Mouse (Mus musculus): ENCODE measurements around the gene Pctp. TPM values are rescaled to one million over a fixed set of nuclear protein-coding genes. Genes with fewer than 3 reads are reported as not detected.

Gene Pctp
- polyA plus RNA-seq, 1 experiment: 0.84 TPM

GRCm38 (mm10) chr11:90036416-90036815 lies 33.7 kb upstream of the Pctp start:
- Histone ChIP-seq H3K79me2 (ENCODE audit: control insufficient read depth, insufficient read depth) (no peaks in the 10 kb centered on the region), H3K79me3 (ENCODE audit: low read depth) (no peaks in the 10 kb centered on the region), H3ac (ENCODE audit: control insufficient read depth, insufficient read length, low read depth) (no peak overlapping the region), H3K36me3 (ENCODE audit: control insufficient read depth, insufficient read depth) (no peaks in the 10 kb centered on the region), H3K4me3 (ENCODE audit: insufficient read depth, poor library complexity, severe bottlenecking) (no peak overlapping the region), H3K27me3 (ENCODE audit: control insufficient read depth, insufficient read depth, insufficient read length) (no peaks in the 10 kb centered on the region)
- TF ChIP-seq USF1 (IDR thresholded peaks at IDR 0.05; ENCODE audit: low read depth): no peak
- TF ChIP-seq CEBPB (IDR thresholded peaks at IDR 0.05; ENCODE audit: low read depth): no peak

GRCm38 (mm10) chr11:90035532-90035931 lies 32.8 kb upstream of the Pctp start:
- no peaks in the 10 kb centered on the region for H3K36me3 ChIP-seq (ENCODE audit: control insufficient read depth, insufficient read depth)
- H3K79me2 ChIP-seq (ENCODE audit: control insufficient read depth, insufficient read depth): no peaks in the 10 kb centered on the region
- no peaks in the 10 kb centered on the region for H3K79me3 ChIP-seq (ENCODE audit: low read depth)
- H3K4me3 ChIP-seq (ENCODE audit: insufficient read depth, poor library complexity, severe bottlenecking): no peak overlapping the region
- H3K27me3 ChIP-seq (ENCODE audit: control insufficient read depth, insufficient read depth, insufficient read length): no peaks in the 10 kb centered on the region
- TF ChIP-seq CEBPB (IDR thresholded peaks at IDR 0.05; ENCODE audit: low read depth) (no peak), MYOD1 (IDR thresholded peaks at IDR 0.05; ENCODE audit: control insufficient read depth, insufficient read length, low read depth) (no peak), MAX (IDR thresholded peaks at IDR 0.05) (no peak), FOSL1 (IDR thresholded peaks at IDR 0.05; ENCODE audit: insufficient read depth, low read length, poor library complexity, severe bottlenecking) (no peak), USF1 (IDR thresholded peaks at IDR 0.05; ENCODE audit: low read depth) (no peak), MYOG (IDR thresholded peaks at IDR 0.05; ENCODE audit: control insufficient read depth, extremely low read depth, insufficient read length) (no peak), CTCF (IDR thresholded peaks at IDR 0.05; ENCODE audit: control insufficient read depth, insufficient read depth, insufficient read length) (no peak)
- H3ac ChIP-seq (ENCODE audit: control insufficient read depth, insufficient read length, low read depth): no peak overlapping the region

GRCm38 (mm10) chr11:90034646-90035045 lies 32.0 kb upstream of the Pctp start:
- no peaks in the 10 kb centered on the region for H3K36me3 ChIP-seq (ENCODE audit: control insufficient read depth, insufficient read depth)
- no peak for TF ChIP-seq FOSL1 (IDR thresholded peaks at IDR 0.05; ENCODE audit: insufficient read depth, low read length, poor library complexity, severe bottlenecking)
- no peak for TF ChIP-seq MAX (IDR thresholded peaks at IDR 0.05)
- TF ChIP-seq CTCF (IDR thresholded peaks at IDR 0.05; ENCODE audit: control insufficient read depth, insufficient read depth, insufficient read length): no peak
- TF ChIP-seq CEBPB (IDR thresholded peaks at IDR 0.05; ENCODE audit: low read depth): no peak
- TF ChIP-seq MYOG (IDR thresholded peaks at IDR 0.05; ENCODE audit: control insufficient read depth, extremely low read depth, insufficient read length): no peak
- TF ChIP-seq USF1 (IDR thresholded peaks at IDR 0.05; ENCODE audit: low read depth): no peak
- TF ChIP-seq MYOD1 (IDR thresholded peaks at IDR 0.05; ENCODE audit: control insufficient read depth, insufficient read length, low read depth): no peak

GRCm38 (mm10) chr11:90033442-90033841 lies 30.7 kb upstream of the Pctp start:
- no peaks in the 10 kb centered on the region for H3K79me2 ChIP-seq (ENCODE audit: control insufficient read depth, insufficient read depth)
- no peak overlapping the region for H3K4me3 ChIP-seq (ENCODE audit: insufficient read depth, poor library complexity, severe bottlenecking)
- H3ac ChIP-seq (ENCODE audit: control insufficient read depth, insufficient read length, low read depth): no peak overlapping the region
- no peaks in the 10 kb centered on the region for H3K36me3 ChIP-seq (ENCODE audit: control insufficient read depth, insufficient read depth)
- H3K27me3 ChIP-seq (ENCODE audit: control insufficient read depth, insufficient read depth, insufficient read length): no peaks in the 10 kb centered on the region
- TF ChIP-seq FOSL1 (IDR thresholded peaks at IDR 0.05; ENCODE audit: insufficient read depth, low read length, poor library complexity, severe bottlenecking) (no peak), MAX (IDR thresholded peaks at IDR 0.05) (no peak), MYOG (IDR thresholded peaks at IDR 0.05; ENCODE audit: control insufficient read depth, extremely low read depth, insufficient read length) (no peak), CTCF (IDR thresholded peaks at IDR 0.05; ENCODE audit: control insufficient read depth, insufficient read depth, insufficient read length) (no peak), USF1 (IDR thresholded peaks at IDR 0.05; ENCODE audit: low read depth) (no peak), MYOD1 (IDR thresholded peaks at IDR 0.05; ENCODE audit: control insufficient read depth, insufficient read length, low read depth) (no peak), CEBPB (IDR thresholded peaks at IDR 0.05; ENCODE audit: low read depth) (no peak)
- no peaks in the 10 kb centered on the region for H3K79me3 ChIP-seq (ENCODE audit: low read depth)

More at GRCm38 (mm10) chr11:90034646-90035045, 32.0 kb upstream of the Pctp start:
- Histone ChIP-seq H3K79me3 (ENCODE audit: low read depth) (no peaks in the 10 kb centered on the region), H3K79me2 (ENCODE audit: control insufficient read depth, insufficient read depth) (no peaks in the 10 kb centered on the region), H3K4me3 (ENCODE audit: insufficient read depth, poor library complexity, severe bottlenecking) (no peak overlapping the region), H3K27me3 (ENCODE audit: control insufficient read depth, insufficient read depth, insufficient read length) (no peaks in the 10 kb centered on the region), H3ac (ENCODE audit: control insufficient read depth, insufficient read length, low read depth) (no peak overlapping the region)

GRCm38 (mm10) chr11:90032807-90033206 lies 30.1 kb upstream of the Pctp start:
- Histone ChIP-seq H3K36me3 (ENCODE audit: control insufficient read depth, insufficient read depth) (no peaks in the 10 kb centered on the region), H3K79me2 (ENCODE audit: control insufficient read depth, insufficient read depth) (no peaks in the 10 kb centered on the region), H3K79me3 (ENCODE audit: low read depth) (no peaks in the 10 kb centered on the region), H3ac (ENCODE audit: control insufficient read depth, insufficient read length, low read depth) (no peak overlapping the region), H3K4me3 (ENCODE audit: insufficient read depth, poor library complexity, severe bottlenecking) (no peak overlapping the region), H3K27me3 (ENCODE audit: control insufficient read depth, insufficient read depth, insufficient read length) (no peaks in the 10 kb centered on the region)
- TF ChIP-seq MYOG (IDR thresholded peaks at IDR 0.05; ENCODE audit: control insufficient read depth, extremely low read depth, insufficient read length) (no peak), CTCF (IDR thresholded peaks at IDR 0.05; ENCODE audit: control insufficient read depth, insufficient read depth, insufficient read length) (no peak), MYOD1 (IDR thresholded peaks at IDR 0.05; ENCODE audit: control insufficient read depth, insufficient read length, low read depth) (no peak), USF1 (IDR thresholded peaks at IDR 0.05; ENCODE audit: low read depth) (no peak), MAX (IDR thresholded peaks at IDR 0.05) (no peak), FOSL1 (IDR thresholded peaks at IDR 0.05; ENCODE audit: insufficient read depth, low read length, poor library complexity, severe bottlenecking) (no peak), CEBPB (IDR thresholded peaks at IDR 0.05; ENCODE audit: low read depth) (no peak)

GRCm38 (mm10) chr11:90031076-90031475 lies 28.4 kb upstream of the Pctp start:
- H3ac ChIP-seq (ENCODE audit: control insufficient read depth, insufficient read length, low read depth): no peak overlapping the region
- no peak for TF ChIP-seq CEBPB (IDR thresholded peaks at IDR 0.05; ENCODE audit: low read depth)
- no peak for TF ChIP-seq MAX (IDR thresholded peaks at IDR 0.05)
- TF ChIP-seq MYOD1 (IDR thresholded peaks at IDR 0.05; ENCODE audit: control insufficient read depth, insufficient read length, low read depth): no peak
- no peak for TF ChIP-seq CTCF (IDR thresholded peaks at IDR 0.05; ENCODE audit: control insufficient read depth, insufficient read depth, insufficient read length)
- TF ChIP-seq USF1 (IDR thresholded peaks at IDR 0.05; ENCODE audit: low read depth): no peak
- no peak for TF ChIP-seq FOSL1 (IDR thresholded peaks at IDR 0.05; ENCODE audit: insufficient read depth, low read length, poor library complexity, severe bottlenecking)
- TF ChIP-seq MYOG (IDR thresholded peaks at IDR 0.05; ENCODE audit: control insufficient read depth, extremely low read depth, insufficient read length): no peak
- H3K27me3 ChIP-seq (ENCODE audit: control insufficient read depth, insufficient read depth, insufficient read length): no peaks in the 10 kb centered on the region
- no peak overlapping the region for H3K4me3 ChIP-seq (ENCODE audit: insufficient read depth, poor library complexity, severe bottlenecking)
- no peaks in the 10 kb centered on the region for H3K79me3 ChIP-seq (ENCODE audit: low read depth)
- no peaks in the 10 kb centered on the region for H3K79me2 ChIP-seq (ENCODE audit: control insufficient read depth, insufficient read depth)
- no peaks in the 10 kb centered on the region for H3K36me3 ChIP-seq (ENCODE audit: control insufficient read depth, insufficient read depth)
